Mouse (Mus musculus) olfactory bulb, adult 2 months (tissue): ENCODE data around the gene Azi2.

Experiments used
- CTCF ChIP-seq: fragments of 200-500 bp; IDR thresholded peaks from 2 replicates; pipeline ENCODE4 v1.5.1; 2012; ENCODE audit warnings: low read depth, mild to moderate bottlenecking, low read length, moderate library complexity; ENCODE audit not compliant: insufficient read depth
- POLR2A ChIP-seq: fragments of 200-500 bp; IDR thresholded peaks from 2 replicates; pipeline ENCODE4 v1.6.1; 2012; ENCODE audit warnings: mild to moderate bottlenecking, low read depth, low read length, moderate library complexity; ENCODE audit not compliant: insufficient read depth

DNA sequence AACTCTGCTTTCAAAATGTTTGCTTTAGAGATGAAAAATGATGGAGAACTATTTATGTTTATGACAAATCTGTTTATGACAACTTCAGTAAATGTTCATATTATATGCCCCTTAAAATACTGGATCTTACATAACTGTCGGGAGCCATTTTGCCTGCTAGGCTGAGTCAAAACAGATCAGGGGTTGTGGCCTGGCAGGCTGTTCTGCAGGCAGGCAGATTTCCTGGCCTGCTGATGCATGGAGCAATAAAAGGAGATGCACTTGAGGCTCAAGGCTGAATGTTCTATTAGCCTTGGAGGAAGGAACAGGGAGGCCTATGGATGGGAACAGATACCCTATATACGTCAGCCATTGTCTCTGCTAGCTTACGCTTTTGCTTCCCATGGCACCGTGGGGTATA, 36.4 kb upstream of the Azi2 start:
- TF ChIP-seq POLR2A (no peak), CTCF (no peak)
